31 mouse cellular contexts compared by ENCODE assay signal in genomic region chrX:139526984-139527383, GRCm38 (mm10). TPM values are rescaled to one million over a fixed set of nuclear protein-coding genes. Genes with fewer than 3 reads are reported as not detected.
A peak's percentile ranks its signal among the peaks of the same experiment; 100 is the strongest.
DNase-seq lines count a peak whose midpoint lies in the region; ATAC-seq and TF ChIP-seq lines count a peak whose summit lies in the region.
"Had no signal": no experiment of that assay in that cellular context is flagged by ENCODE, and none has a peak within 500 bp of the region (broad histone marks: within the 10 kb centered on the region; RNA-seq: fewer than 3 reads in every experiment).

No protein-coding gene starts in this region.

- no peak overlapping the region for H3K27ac ChIP-seq in liver, postnatal 0 days (ENCODE audit: low read depth)
- peak overlapping the region; percentile 34; the same call in 1 of the 2 replicates for H3K27ac ChIP-seq in liver, embryonic 13.5 days
- no peak overlapping the region for H3K27ac ChIP-seq in forebrain, embryonic 16.5 days (ENCODE audit: low read length)
- H3K27ac ChIP-seq: forebrain, embryonic 13.5 days; heart, embryonic 10.5 days; heart, embryonic 15.5 days; kidney, embryonic 15.5 days; layer of hippocampus, adult 2 months; left cerebral cortex, adult 2 months; limb, embryonic 12.5 days had no signal

- H3K4me3 ChIP-seq in liver, postnatal 0 days (ENCODE audit: low read depth, low read length), result no peak overlapping the region
- no peak overlapping the region for H3K4me3 ChIP-seq in liver, embryonic 13.5 days (replicated peaks)
- H3K4me3 ChIP-seq in forebrain, embryonic 16.5 days (replicated peaks; ENCODE audit: low read length), result no peak overlapping the region
- H3K4me3 ChIP-seq: forebrain, embryonic 13.5 days; heart, embryonic 10.5 days; heart, embryonic 15.5 days; kidney, embryonic 15.5 days; layer of hippocampus, adult 2 months; left cerebral cortex, adult 2 months; limb, embryonic 12.5 days had no signal

- 44% methylated on average over 4 of the region's 4 CpGs for WGBS in liver, postnatal 0 days (ENCODE audit: insufficient replicate concordance)
- 23% methylated on average over 4 of the region's 4 CpGs for WGBS in liver, embryonic 13.5 days (ENCODE audit: insufficient replicate concordance)
- WGBS in forebrain, embryonic 16.5 days, result 91% methylated on average over 4 of the region's 4 CpGs

- no peaks in the 10 kb centered on the region for H3K9me3 ChIP-seq in liver, postnatal 0 days (ENCODE audit: low read length)
- H3K9me3 ChIP-seq in liver, embryonic 13.5 days (replicated peaks), result no peaks in the 10 kb centered on the region
- H3K9me3 ChIP-seq in forebrain, embryonic 16.5 days (ENCODE audit: control insufficient read depth, low read length), result no peaks in the 10 kb centered on the region
- H3K9me3 ChIP-seq: forebrain, embryonic 13.5 days; heart, embryonic 10.5 days; heart, embryonic 15.5 days; kidney, embryonic 15.5 days; limb, embryonic 12.5 days had no signal

- no peak for TF ChIP-seq CTCF in liver, postnatal 0 days (IDR thresholded peaks at IDR 0.05; ENCODE audit: low read depth)

- no peak for TF ChIP-seq EP300 in liver, postnatal 0 days (IDR thresholded peaks at IDR 0.05; ENCODE audit: low read depth)

- no peaks in the 10 kb centered on the region for H3K27me3 ChIP-seq in liver, postnatal 0 days (ENCODE audit: insufficient read depth, low read length)
- H3K27me3 ChIP-seq in liver, embryonic 13.5 days, result no peaks in the 10 kb centered on the region
- no peaks in the 10 kb centered on the region for H3K27me3 ChIP-seq in forebrain, embryonic 16.5 days (replicated peaks; ENCODE audit: control insufficient read depth, insufficient read depth, low read length)
- H3K27me3 ChIP-seq: CH12.LX; forebrain, embryonic 13.5 days; heart, embryonic 15.5 days had no signal

- no peak overlapping the region for H3K4me2 ChIP-seq in liver, postnatal 0 days (ENCODE audit: low read depth, low read length)
- H3K4me2 ChIP-seq in liver, embryonic 13.5 days, result no peak overlapping the region
- H3K4me2 ChIP-seq in forebrain, embryonic 16.5 days (ENCODE audit: low read length), result no peak overlapping the region
- H3K4me2 ChIP-seq: forebrain, embryonic 13.5 days; heart, embryonic 15.5 days; kidney, embryonic 15.5 days; limb, embryonic 12.5 days; midbrain, embryonic 11.5 days had no signal

- H3K4me1 ChIP-seq in liver, postnatal 0 days (ENCODE audit: insufficient read depth), result no peaks in the 10 kb centered on the region
- H3K4me1 ChIP-seq in liver, embryonic 13.5 days (replicated peaks), result peaks cover 25% of the 10 kb centered on the region
- no peaks in the 10 kb centered on the region for H3K4me1 ChIP-seq in forebrain, embryonic 16.5 days (replicated peaks; ENCODE audit: control insufficient read depth, insufficient read depth, low read length)
- H3K4me1 ChIP-seq: forebrain, embryonic 13.5 days; heart, embryonic 10.5 days; heart, embryonic 15.5 days; kidney, embryonic 15.5 days; limb, embryonic 12.5 days had no signal

- no peak overlapping the region for H3K9ac ChIP-seq in liver, postnatal 0 days (replicated peaks)
- no peak overlapping the region for H3K9ac ChIP-seq in liver, embryonic 13.5 days
- no peak overlapping the region for H3K9ac ChIP-seq in forebrain, embryonic 16.5 days (replicated peaks; ENCODE audit: low read depth, low read length)
- H3K9ac ChIP-seq: forebrain, embryonic 13.5 days; heart, embryonic 15.5 days; kidney, embryonic 15.5 days; limb, embryonic 12.5 days had no signal

- ATAC-seq in liver, postnatal 0 days, result no peak
- ATAC-seq in liver, embryonic 13.5 days (ENCODE audit: low read depth), result peak; percentile 82
- ATAC-seq in megakaryocyte-erythroid progenitor cell, adult 5-6 weeks (replicated peaks; ENCODE audit: low FRiP score, low TSS enrichment, poor library complexity, severe bottlenecking), result peak; percentile 65; the same call in 1 of the 2 replicates
- no peak for ATAC-seq in inflammation-experienced regulatory T-cells, adult 6 months
- ATAC-seq in forebrain, embryonic 16.5 days, result no peak
- ATAC-seq: forebrain, embryonic 13.5 days; hindbrain, embryonic 16.5 days; midbrain, embryonic 16.5 days; Patski had no signal

- H3K36me3 ChIP-seq in liver, postnatal 0 days (replicated peaks; ENCODE audit: insufficient read depth, low read length), result no peaks in the 10 kb centered on the region
- H3K36me3 ChIP-seq in liver, embryonic 13.5 days, result no peaks in the 10 kb centered on the region
- H3K36me3 ChIP-seq in forebrain, embryonic 16.5 days (ENCODE audit: control insufficient read depth, insufficient read depth), result no peaks in the 10 kb centered on the region
- H3K36me3 ChIP-seq: heart, embryonic 10.5 days; heart, embryonic 15.5 days; kidney, embryonic 15.5 days; limb, embryonic 12.5 days had no signal

- peak; percentile 10 for DNase-seq in liver
- no peak for DNase-seq in liver, postnatal 0 days
- DNase-seq in liver, embryonic 13.5 days, result peak; percentile 14
- DNase-seq in c-Kit-positive CD71-positive TER-119-positive erythroid progenitor cells, embryonic 14.5 days (ENCODE audit: low spot score), result no peak
- DNase-seq: adrenal gland, postnatal 25 days; cerebellum, adult 18-20 months; cerebellum, postnatal 14 days; gastrocnemius, postnatal 14 days; kidney, adult 11 months; kidney, postnatal 25 days; lung, adult 2 months; lung, postnatal 14 days; thymus, adult 2 months; thymus, postnatal 36 days had no signal

RNA-seq across cellular contexts. Expression of gene Rnf128, which starts 36.1 kb away (rescaled TPM):
- 91.1 and 96.0 TPM in 2 replicates for polyA plus RNA-seq in liver, postnatal 0 days (2015; fragmentation: Nextera tagmentation; extraction: Ambion mirVana)
- polyA plus RNA-seq in liver, embryonic 13.5 days (2015; fragmentation: Nextera tagmentation; extraction: Ambion mirVana), result 34.1 and 40.5 TPM in 2 replicates
- 1.5 and 3.8 TPM in 2 replicates for total RNA-seq in megakaryocyte-erythroid progenitor cell, adult 5-6 weeks (2014; fragmentation: Nextera tagmentation)
- 1.7 and 2.9 TPM in 2 replicates for total RNA-seq in megakaryocyte-erythroid progenitor cell, adult 5-6 weeks (2017)
- 1 to 10 TPM; 1.1 to 1.6 (median 1.4) TPM for polyA plus RNA-seq in inflammation-experienced regulatory T-cells, adult 6 months (2017; shearing (Covaris generic))
- 4.1 TPM in 2 replicates for polyA plus RNA-seq in forebrain, embryonic 16.5 days (2015; fragmentation: Nextera tagmentation; extraction: Ambion mirVana)
- total RNA-seq: CH12.LX had no signal

RNA-seq across cellular contexts. Expression of gene D330045A20Rik, which starts 46.8 kb away (rescaled TPM):
- polyA plus RNA-seq in liver, postnatal 0 days (2015; fragmentation: Nextera tagmentation; extraction: Ambion mirVana), result 2.1 and 2.5 TPM in 2 replicates
- 1.1 and 1.6 TPM in 2 replicates for polyA plus RNA-seq in liver, embryonic 13.5 days (2015; fragmentation: Nextera tagmentation; extraction: Ambion mirVana)
- 0.98 and 3.3 TPM in 2 replicates for total RNA-seq in megakaryocyte-erythroid progenitor cell, adult 5-6 weeks (2014; fragmentation: Nextera tagmentation)
- total RNA-seq in megakaryocyte-erythroid progenitor cell, adult 5-6 weeks (2017), result 4.3 and 5.3 TPM in 2 replicates
- under 1 TPM in 1 of 3 experiments, not detected in 2; 0.15 TPM for polyA plus RNA-seq in inflammation-experienced regulatory T-cells, adult 6 months (2017; shearing (Covaris generic))
- 1.5 and 1.6 TPM in 2 replicates for polyA plus RNA-seq in forebrain, embryonic 16.5 days (2015; fragmentation: Nextera tagmentation; extraction: Ambion mirVana)
- total RNA-seq: CH12.LX; neutrophil, adult 5-6 weeks had no signal
- polyA plus RNA-seq: Patski; spleen, adult 2 months had no signal

Comparison
In these comparisons a context has a peak if more than half of its experiments do, and no peak if none do; other contexts are left out.
1. DNase-seq: peak in liver (single experiment) and liver, embryonic 13.5 days (single experiment); none in liver, postnatal 0 days (single experiment) and c-Kit-positive CD71-positive TER-119-positive erythroid progenitor cells, embryonic 14.5 days (single experiment).
2. ATAC-seq: peak in liver, embryonic 13.5 days (single experiment) and megakaryocyte-erythroid progenitor cell, adult 5-6 weeks (single experiment); none in liver, postnatal 0 days (single experiment), inflammation-experienced regulatory T-cells, adult 6 months (single experiment) and forebrain, embryonic 16.5 days (single experiment).